Mouse (Mus musculus) neural tube, embryonic 10.5 days (tissue): Measurements from ENCODE around the gene Ube2j1.
"Not testable (repeated sequence)": the region's sequence is repeated elsewhere in the genome, so short reads cannot be mapped to it uniquely, and the experiment has no call there.

Experiments
- DNase-seq: peaks from one replicate; pipeline ENCODE4 v3.0.0-alpha.2; 2017; ENCODE audit warnings: low spot score; ENCODE audit errors: extremely low spot score

Gene Ube2j1

DNA sequence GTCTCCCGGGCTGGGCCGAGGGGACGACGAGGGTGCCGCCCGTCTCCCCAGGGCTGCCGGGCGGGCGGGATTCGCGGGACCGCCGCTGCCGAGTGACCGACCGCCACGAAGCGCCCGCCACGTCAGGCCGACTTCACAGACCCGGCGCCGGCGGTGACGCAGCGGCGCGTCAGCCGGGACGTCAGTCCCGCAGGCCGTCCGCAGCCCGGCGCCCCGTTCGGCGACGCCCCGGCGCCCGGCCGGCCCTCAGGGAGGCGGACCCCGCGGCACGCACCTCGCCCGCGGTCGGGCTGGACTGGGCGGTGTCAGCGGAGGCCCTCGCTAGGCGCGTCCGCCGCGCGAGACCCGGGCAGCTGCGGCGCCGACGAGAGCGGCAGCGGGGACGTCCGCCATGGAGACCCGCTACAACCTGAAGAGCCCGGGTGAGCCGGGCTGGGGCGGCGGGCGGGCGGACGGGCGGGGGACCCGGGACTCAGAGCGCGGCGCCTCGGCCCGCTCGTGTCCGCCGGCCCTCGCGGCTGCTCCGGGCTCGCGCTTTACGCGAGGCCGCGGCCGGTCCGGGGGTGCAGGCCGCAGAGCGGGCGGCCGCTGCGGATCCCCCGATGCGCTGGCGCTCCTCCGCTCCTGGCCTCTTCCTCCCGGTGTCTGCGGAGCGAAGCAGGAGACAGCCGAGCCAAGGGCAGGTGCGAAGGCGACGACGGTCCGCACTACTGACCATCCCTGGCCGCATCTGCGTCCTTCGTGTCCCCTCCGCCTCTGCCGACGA is at the start of gene Ube2j1:
TSS of gene Ube2j1 (plus strand) at position 222 of the 766 bp plus-strand sequence.
- DNase-seq = peak; percentile 85

DNA sequence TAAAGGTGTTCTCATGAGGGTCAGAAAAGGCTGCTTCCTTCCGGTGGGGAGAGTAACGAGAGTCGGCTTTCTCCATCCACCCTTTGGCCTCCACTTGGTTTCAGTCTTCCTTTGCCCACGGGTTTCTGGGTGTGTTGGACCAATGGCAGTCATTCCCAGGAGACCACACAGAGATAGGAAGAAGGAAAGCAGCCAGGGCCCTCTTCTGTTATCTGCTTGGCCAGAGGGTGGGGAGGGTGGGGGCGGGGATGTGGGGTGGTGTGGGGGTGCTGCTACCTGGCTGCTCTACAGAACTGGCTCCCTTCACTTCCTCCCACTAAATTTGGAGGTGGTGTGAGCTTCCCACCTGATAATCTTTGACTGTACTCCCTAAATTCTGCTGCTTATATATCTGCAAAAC is 49.6 kb upstream of the Ube2j1 start:
- DNase-seq = no peak

DNA sequence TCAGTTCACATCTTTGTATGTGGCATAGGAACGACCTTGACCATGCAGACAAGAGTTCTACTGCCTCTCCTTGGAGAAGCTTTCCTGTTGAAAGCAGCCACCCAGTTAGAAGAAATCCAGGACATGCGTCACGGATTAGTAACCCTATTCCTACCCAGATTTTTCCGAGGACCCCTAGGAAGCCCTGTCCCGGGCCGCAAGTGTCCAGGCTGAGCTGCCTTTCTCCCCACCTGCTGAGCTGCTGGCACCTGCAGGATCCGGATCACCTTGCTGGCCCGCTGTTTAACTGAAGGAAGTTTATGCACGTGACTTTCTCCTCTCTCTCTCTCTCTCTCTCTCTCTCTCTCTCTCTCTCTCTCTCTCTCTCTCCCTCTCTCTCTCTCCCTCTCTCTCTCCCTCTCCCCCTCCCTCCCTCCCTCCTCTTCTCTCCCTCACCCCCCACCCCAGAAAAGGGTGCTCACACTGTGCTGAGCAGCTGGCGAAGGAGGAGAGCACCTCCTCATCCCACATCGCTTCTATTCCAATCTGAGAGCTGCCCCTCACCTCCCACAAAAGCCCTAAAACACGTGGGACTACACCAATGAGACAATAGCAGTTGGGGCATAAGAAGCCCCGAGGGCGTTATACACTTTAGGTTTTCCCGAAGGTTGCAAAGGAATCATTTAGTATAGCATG is 49.0 kb upstream of the Ube2j1 start:
- DNase-seq = peak; percentile 40

DNA sequence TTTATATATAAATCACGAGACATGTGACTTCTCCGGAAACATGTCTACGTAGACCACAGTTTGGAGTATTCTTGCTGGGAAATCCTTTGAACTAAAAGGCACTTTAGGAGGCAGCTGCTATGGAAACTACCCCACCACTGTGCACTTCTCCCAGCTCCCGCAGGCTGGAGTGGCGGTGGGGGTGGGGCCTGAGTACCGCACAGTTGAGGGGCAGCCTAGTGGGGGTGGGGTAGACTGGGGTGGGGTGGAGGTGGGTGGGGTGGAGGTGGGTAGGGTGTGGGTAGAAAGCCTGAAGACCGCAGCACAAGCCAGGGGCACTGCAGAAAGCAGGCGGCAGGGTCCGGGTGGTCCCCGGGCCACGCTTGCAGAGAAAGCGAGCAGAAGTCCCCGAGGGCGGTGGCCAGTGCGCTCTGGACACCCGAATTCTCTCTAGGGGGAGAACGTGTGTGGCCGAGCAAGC is 48.5 kb upstream of the Ube2j1 start, which contains the start of gene Rragd:
TSS of gene Rragd (plus strand) at position 322 of the 460 bp plus-strand sequence.
- DNase-seq = no peak

DNA sequence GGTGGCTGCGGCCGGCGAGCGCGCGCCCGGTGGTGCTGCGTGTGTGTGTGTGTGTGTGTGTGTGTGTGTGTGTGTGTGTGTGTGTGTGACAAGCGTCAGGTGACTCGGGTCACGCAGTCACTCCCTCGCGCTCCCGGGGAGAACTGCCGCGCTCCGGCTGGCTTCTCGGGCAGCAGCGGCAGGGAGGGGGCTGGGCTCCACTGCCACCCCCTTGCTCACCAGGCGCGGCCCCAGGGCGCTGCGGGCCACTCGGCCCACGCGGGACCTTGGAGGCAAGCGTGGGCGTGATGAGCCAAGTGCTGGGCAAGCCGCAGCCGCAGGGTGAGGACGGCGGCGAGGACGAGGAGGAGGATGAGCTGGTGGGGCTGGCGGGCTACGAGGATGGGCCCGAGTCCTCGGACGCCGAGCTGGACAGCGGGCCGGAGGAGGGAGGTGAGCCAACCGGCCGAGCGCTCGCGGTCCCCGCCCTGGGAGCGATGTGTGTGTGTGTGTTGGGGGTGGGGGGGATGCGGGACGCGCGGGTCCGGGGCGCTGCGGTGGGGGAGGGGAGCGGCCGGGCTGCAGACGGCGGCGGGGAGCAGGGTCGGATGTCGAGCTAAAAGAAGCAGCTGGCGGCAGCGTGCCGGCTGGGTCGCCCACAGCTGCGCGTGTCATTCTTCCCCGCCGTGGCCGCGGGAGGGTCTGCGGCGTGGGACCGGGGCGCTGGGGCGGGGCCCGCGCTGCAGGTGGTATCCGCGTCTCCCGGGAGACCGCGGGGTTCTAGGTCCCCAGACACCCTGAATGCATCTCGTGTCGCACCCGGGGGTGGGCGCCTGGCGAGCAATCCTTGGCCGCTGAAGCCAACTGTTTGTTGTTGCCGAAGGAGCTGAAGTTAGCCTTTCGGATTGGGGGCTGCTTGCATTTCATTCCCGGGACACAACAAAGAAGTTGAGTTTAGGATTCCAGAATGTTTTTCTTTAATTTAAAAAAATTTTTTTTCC is 47.8 kb upstream of the Ube2j1 start:
- DNase-seq = peak; percentile 85

DNA sequence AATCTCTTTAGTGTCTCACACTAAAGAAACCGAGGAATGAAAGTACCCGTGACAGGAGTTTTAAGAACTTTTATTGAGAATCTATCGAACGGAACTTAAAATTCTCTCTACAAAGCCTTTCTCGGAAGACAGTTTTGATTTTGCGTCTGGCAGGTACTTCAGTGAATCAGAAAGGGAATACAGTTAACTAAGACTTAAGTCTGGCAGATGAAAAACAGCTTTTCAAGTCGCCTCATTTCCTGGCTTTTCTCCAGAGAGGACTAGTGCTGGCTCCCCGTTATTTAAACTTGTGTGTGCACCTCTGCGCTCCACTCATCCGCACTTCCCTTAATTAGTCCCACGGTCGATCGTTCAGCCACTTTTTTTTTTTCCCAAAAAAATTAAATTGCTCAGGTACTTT is 47.0 kb upstream of the Ube2j1 start:
- DNase-seq = no peak

DNA sequence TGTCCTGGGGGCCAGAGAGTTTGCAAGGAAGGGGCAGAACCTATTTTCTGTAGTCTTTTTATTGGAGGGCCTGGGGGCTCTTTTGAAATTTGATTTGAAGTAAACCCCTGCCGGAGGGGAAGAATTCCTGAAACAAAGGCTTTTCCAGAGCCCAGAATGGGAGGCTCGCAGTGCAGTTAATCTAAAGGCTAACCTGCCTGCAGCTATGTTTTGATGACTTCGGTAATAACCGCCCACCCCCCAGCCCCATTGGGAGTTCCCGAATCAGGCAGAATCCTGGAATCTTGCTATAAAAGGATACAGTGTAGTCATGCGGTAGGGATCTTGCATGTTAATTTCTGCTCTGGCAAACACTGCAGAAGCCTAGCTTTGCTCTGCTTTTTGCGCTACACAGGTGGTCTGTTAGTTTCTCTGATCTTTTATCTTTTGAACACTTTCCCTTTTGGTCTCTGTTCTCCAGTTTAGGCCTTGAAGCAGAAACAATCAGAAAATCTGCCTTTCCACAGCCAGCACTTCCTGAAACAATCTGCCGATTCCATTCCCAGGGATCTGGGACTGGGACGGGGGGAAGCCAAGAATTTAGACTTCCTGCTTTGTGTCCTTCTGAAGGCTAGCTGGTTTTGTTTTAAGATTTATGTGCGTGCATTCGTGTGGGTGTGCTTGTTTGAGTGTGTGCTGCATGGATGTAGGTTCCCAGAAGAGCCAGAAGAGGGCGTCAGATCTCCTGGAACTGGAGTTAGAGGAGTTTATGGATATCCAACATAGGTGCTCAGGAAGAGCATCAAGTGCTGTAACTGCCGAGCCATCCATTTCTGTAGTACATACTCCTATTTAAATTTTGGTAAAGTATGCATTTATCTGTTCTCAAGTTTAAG is 46.2 kb upstream of the Ube2j1 start:
- peak; percentile 46 for DNase-seq

DNA sequence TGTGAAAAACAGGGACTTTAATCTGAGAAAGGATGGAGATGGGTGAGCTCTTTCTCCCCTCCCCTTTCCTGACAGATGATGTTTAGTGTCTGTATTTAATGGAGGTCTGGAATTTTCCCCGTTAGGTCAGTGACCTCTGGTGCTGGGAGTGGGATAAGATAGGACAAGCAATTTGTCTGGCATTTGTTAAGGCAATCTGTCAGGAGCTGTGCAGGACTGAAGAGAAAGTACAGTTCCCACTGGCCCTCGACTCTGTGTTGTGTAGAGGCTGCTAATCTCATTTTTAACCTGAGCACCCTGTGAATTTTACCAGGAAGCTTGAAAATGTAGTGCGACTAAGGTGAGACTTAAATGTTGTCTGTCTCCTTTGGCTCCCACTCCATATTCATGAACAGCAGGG is 45.5 kb upstream of the Ube2j1 start:
- peak; percentile 50 for DNase-seq

DNA sequence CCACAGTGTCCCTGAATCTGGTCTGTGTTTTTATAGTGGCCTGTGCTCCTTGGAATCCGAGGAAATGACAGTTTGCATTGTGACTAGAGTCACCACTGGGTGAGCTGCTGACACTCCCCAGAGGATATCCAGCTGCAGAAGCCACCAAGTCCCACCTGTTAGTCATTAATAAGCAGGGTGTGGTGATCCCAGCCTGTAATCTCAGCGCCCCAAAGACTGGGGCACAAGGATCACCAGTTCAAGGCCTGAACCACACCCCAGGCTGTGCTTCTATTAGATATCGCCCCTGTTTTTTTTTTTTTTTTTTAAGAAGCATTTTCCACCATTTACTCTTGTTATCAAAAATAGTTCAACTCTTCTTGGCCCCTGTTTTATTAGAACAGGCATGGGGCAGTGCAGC is 44.2 kb upstream of the Ube2j1 start:
- DNase-seq = no peak

DNA sequence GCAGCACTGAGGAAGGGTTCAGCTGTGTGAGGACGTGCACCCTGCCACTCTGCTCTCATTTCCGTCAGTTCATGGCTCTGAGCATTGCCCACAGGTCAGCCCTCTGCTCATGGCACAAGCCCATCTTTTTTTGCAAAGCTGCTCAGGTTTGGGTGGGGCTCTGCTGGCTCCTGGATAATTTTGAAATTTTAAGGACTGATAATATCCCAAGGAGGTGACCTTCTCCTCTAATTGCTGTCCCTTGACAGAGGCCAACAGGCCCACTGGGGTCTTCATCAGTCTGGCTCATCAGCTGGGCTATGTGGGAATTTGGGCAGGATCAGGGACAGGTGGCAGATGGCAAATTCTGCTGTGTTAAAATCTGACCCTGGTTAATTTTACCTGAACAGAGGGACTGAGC is 41.9 kb upstream of the Ube2j1 start:
- DNase-seq = no peak

DNA sequence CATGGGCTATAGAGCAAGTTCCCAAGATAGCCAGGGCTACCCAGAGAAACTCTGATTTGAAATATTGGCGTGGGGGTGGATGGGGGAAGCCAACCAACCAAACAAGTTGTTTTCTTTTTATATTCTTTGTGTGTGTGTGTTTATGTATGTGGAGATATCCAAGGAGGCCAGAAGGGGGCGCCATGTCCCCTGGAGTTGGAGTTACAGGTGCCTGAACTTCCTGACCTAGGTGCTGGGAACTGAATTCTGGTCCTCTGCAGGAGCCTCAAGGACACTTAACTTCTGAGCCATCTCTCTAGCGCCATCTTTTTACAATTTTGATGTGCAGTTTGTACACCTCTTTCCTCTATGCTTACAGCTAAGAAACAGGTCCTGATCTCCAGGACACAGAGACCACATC is 37.0 kb upstream of the Ube2j1 start:
- no peak for DNase-seq

DNA sequence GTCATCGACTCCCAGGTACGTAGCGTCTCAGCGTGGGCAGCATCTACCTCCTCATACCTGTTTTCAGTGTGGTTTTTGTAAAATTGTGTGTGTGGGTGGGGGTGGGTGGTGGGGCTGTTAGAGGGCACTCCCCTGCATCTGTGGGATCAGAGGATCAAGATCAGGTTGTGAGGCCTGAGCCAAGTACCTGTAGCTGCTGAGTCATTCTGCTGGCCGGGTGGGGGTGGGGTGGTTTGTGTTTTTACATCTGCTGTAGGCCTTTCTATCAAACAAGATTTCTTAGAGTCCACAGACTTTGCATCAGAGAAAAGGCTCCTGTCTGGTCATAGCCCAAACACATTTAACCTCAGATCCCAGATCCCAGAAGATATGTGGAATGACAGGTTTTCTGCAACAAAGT is 35.1 kb upstream of the Ube2j1 start:
- no peak for DNase-seq

DNA sequence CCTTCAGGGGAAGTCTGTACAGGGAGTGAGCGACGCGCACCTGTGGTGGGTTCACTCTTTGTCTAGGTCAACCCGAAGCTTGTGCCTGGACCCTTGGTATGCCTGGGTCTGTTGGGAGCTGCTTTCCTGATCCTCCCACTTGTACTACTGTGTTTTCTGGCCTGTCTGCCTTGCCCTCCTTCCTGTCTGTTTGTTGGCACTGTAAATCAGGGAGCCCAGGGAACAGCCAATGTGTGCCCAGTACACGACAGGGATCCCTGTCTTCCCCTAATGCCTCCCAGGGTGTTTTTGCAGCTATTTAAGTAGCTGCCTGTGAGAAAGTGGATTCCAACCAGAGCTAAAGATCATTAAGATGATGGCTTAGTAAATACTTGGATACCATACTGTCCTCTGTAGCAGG is 33.6 kb upstream of the Ube2j1 start:
- no peak for DNase-seq

DNA sequence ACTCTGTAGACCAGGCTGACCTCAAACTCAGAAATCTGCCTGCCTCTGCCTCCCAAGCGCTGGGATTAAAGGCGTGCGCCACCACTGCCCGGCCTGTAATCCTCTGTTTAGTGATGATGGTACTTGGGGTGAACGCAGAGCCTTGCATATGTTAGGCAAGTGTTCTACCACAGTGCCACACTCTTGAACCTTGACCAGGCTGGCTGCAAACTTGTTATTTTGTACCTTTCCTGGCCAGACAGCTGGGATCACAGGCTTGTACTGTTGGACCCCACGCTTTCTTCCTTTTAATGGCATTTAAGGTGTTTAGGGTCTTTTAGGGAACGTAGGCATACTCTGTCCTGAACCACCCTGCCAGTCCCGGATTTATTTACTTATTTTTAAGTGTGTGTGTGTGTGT is 32.2 kb upstream of the Ube2j1 start:
- DNase-seq = no peak

DNA sequence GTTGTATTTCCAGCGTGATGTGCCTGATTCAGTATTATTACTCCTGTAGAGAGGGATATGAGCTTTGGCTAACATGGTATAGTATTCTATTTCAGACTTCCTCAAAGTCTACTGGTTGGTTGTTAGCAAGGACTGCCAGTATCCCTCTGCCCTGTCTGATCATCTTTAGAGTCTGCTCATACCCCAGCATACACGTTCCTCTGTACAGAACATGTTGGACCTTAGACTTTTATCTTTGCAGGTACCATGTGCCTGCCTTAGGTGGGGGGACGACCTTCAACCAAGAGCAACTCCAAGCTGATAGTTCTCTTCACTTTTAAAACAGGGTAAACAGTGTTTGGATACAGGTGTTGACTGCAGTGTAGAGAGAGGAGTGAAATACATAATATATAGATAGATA is 29.1 kb upstream of the Ube2j1 start:
- DNase-seq = no peak

DNA sequence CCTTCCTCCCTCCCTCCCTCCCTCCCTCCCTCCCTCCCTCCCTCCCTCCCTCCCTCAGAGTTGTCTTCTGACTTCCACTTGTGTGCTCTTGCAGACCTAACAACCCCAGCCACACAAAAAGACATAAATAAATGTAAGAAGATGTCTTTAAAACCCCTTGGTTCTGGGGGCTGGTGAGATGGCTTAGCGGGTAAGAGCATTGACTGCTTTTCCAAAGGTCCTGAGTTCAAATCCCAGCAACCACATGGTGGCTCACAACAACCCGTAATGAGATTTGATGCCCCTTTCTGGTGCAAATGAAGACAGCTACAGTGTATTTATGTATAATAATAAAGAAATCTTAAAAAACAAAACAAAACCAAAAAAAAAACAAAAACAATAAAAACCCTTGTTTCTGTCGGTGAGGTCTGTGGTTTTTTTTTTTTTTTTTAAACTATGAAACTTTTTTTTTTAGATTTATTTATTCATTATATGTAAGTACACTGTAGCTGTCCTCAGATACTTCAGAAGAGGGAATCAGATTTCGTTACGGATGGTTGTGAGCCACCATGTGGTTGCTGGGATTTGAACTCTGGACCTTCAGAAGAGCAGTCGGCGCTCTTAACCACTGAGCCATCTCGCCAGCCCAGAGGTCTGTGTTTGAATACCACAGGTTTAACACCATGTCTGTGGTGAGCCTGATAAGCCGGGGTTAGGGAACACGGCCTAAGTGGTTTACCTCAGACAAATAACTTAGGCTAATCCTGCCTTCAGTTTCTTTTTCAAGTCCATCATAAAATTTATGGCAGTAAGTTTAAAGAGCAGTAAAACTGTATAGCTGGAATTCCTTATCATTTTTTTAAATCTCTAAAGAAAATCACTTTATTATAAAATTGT is 25.4 kb upstream of the Ube2j1 start:
- DNase-seq = not testable (repeated sequence)

DNA sequence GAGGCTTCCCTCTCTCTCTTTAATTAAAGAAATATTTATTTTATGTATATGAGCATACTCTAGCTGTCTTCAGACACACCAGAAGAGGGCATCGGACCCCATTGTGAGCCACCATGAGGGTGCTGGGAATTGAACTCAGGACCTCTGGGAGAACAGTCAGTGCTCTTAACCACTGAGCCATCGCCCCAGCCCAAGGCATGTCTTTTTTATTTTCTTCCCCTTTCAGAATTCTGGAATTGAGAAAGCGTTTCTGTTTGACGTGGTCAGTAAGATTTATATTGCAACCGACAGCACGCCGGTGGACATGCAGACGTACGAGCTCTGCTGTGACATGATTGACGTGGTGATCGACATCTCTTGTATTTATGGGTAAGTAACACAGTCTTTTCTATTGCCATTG is 24.4 kb upstream of the Ube2j1 start:
- DNase-seq = no peak

DNA sequence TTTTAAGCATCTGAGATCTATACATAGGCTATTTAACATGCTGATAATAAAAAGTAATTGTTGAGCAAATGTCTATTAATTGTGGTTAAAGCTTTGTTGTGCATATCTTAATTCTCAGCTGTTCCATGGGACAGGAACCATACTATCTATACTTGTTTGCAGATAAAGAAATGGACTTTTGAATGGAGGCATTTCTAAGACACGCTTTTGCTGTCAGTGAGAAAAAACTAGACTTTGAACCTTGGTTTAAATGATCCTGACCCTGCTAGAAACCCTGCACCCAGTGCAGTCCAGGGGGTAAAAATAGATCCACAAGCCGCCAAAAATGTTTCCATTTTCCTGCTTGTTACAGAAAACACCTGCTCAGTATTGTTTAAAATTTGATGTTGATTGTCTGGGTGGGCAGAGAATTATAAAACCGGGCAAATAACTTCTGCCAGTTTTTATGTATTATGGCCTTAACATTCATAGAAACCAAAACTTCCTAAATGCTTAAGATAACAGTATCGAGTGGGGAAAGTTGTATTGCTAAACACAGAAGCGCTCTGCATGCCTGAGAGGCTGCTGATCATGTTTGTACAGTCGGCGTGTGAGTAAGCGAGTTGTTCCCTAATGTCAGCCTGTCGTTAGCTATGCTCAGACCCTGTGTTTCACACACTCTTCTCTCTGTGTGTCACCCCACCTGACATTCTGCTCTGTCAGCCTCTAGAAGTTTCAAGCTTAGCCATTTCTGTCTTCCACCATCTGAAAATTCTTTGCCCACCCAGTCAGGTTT is 23.6 kb upstream of the Ube2j1 start:
- DNase-seq = no peak

DNA sequence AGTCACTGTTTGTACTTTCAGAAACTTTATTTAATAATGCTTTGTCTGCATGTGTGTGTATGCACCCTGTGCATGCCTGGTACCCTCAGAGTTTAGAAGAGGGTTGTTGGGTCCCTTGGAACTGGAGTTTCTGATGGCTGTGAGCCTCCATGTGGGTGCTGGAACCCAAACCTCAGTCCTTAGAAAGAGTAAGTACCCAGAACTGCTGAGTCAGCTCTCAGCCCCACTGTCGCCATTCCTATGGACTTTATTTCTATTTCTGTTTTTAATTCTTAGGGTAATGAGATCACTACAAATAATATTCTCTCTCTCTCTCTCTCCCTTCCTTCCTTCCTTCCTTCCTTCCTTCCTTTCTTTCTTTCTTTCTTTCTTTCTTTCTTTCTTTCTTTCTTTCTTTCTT is 21.1 kb upstream of the Ube2j1 start:
- DNase-seq = no peak
